Mouse (Mus musculus): ENCODE data around the gene Szrd1.

DNA sequence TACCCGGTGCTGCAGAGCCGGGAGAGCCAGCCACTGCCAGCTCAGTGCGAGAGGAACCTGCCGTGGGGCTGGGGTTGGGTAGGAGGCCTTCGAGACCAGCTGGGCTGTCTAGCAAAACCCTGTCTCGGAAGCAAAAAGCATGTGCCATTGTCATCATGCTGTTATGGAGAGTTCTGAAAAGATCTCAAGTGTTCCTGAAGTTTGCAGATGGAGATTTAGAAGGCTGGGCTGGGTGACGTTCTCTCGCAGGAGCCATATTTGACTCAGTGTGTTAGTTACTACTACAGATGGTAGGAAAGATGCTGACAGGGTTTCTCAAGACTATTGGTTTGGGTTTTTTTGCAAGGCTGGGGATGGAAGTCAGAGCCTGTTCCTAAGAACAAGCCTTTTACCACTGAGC lies 32.5 kb upstream of the Szrd1 start:
- no peak for TF ChIP-seq GATA1 (IDR thresholded peaks at IDR 0.05; ENCODE audit: borderline replicate concordance, low read length)
- no peak for TF ChIP-seq FLI1 (IDR thresholded peaks at IDR 0.05; ENCODE audit: low read length)
